Mouse (Mus musculus) Patski (cell line): ENCODE results near the gene Glis3. TPM values are rescaled to one million over a fixed set of nuclear protein-coding genes. Genes with fewer than 3 reads are reported as not detected.

Experiments
- ATAC-seq: fragments of 100-300 bp; one replicate; pipeline ENCODE4 v1.8.0; 2021
- CTCF ChIA-PET: fragments of 350-600 bp; sonication (Branson Sonifier 250); formaldehyde crosslinking; loops from one replicate; lab custom pipeline; 2022; ENCODE audit warnings: inconsistent platforms; lab: Charles Lee
- POLR2A ChIA-PET: fragments of 350-600 bp; sonication (Branson Sonifier 250); formaldehyde crosslinking; loops from one replicate; lab custom pipeline; 2022; ENCODE audit warnings: antibody characterized with exemption, inconsistent platforms; lab: Charles Lee
- DNase-seq: peaks from one replicate; pipeline ENCODE4 v3.0.0-alpha.2; 2011; ENCODE audit warnings: low read depth, low spot score
- H3K27me3 ChIP-seq: fragments of 371-371 bp; one replicate; pipeline ENCODE4 v1.5.1; 2021
- CTCF ChIP-seq: fragments of 100-300 bp; IDR thresholded peaks from one replicate; pipeline ENCODE4 v1.5.1; 2021
- in situ Hi-C: fragments of 300-500 bp; cut with MboI; formaldehyde crosslinking; loops from 3 replicates; pipeline ENCODE4 v1.11.1; 2018; ENCODE audit warnings: low pct_unique_long_range_greater_than_20kb, mixed read lengths
- polyA plus RNA-seq: library from polyadenylated mRNA; unstranded; gene quantifications from one replicate; pipeline ENCODE4 v1.2.3, GENCODE M21; 2021

The Glis3 gene
- polyA plus RNA-seq, 1 experiment from 2014 or later, result 213 TPM

DNA sequence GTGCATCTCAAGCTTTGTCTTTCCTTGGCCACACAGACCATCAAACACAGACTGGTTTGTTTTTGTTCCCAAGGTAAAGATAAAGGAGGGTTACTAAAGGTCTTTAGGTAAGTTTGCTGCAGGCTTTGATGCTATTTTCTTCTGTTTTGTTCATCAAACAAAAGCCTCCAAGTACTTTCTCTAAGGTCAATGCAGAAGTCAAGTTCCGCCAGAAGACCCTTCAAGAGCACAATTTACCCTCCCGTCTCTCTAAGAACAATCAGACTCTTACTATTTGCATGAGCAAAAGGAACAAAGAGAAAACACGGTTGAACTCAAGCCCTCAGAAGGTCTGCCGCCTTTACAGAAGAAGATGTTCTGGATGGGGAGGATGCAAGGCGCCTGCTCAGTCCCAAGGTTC is 206.3 kb downstream of the Glis3 start:
- ATAC-seq (no peak), DNase-seq (no peak)
- POLR2A ChIA-PET, result no interaction called here
- in situ Hi-C loops, result no loop called here
- TF ChIP-seq CTCF, result no peak
- H3K27me3 ChIP-seq, result no peaks in the 10 kb centered on the region
- CTCF ChIA-PET, result no interaction called here

DNA sequence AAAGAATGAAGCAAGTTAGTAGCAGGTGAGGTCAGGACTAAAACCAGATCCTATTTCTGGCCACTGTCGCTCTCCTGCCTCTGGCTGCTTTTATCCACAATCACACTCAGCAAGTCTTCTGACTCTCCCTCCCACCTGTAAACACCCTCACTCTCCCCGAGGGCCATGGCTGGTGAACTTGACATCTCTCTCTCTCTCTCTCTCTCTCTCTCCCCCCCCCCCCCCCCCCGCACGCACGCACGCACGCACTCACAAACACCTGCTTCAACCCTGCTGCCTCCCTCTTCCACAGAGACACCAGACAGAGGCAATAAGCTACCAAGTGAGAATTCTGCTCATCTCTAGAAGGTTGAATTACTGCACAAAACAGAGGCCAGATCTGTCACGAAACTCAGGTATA is 208.7 kb downstream of the Glis3 start:
- in situ Hi-C loops, result no loop called here
- POLR2A ChIA-PET, result no interaction called here
- no peaks in the 10 kb centered on the region for H3K27me3 ChIP-seq
- ATAC-seq (no peak), DNase-seq (no peak)
- no peak for TF ChIP-seq CTCF
- CTCF ChIA-PET, result no interaction called here

DNA sequence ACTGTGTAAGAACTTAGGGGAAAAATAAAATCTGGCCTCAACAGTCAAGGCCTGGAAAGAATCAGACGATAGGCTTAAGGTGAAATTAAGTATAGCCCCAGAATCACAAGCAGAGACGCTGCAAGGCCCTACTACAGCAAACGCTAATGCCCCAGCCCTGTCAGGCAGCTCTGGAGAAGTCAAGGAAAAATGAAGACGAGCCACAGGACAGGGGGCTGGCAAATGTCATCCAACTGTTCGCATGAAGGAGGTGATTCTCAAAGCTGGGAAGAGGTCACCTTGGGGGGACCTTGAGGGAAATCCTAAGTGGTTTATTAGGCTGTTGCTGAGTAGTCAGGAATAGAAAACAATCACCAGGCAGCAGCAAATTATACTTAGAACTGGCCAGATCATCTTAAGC is 214.1 kb downstream of the Glis3 start:
- ChIA-PET CTCF (interaction anchor here (1.2 kb wide), 1 partner anchor 298 kb away, joined by 3 read pairs; no protein-coding TSS in a partner anchor), POLR2A (no interaction called here)
- H3K27me3 ChIP-seq, result no peaks in the 10 kb centered on the region
- TF ChIP-seq CTCF, result no peak
- in situ Hi-C loops, result no loop called here
- ATAC-seq (no peak), DNase-seq (no peak)

DNA sequence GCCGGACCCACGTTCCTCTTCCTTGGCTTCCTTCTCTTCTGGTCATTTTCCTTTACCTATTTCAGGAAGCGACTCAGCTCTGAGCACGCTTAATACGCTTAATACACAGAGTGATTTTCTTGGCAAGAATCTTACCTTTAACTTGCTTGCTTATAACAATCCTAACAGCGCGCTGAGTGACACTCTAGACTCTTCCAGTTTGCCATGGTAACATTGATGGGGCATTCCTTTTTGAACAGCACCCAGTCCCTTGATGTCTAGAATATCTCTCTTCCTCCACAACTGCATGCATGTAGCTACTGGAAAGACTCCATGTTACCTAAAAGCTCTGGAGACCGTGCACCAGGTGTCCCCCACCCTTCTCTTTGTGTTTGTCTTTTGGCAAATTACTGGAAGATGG is 225.5 kb downstream of the Glis3 start:
- ATAC-seq (no peak), DNase-seq (no peak)
- no peaks in the 10 kb centered on the region for H3K27me3 ChIP-seq
- in situ Hi-C loops, result no loop called here
- POLR2A ChIA-PET, result no interaction called here
- TF ChIP-seq CTCF, result no peak
- CTCF ChIA-PET, result no interaction called here

DNA sequence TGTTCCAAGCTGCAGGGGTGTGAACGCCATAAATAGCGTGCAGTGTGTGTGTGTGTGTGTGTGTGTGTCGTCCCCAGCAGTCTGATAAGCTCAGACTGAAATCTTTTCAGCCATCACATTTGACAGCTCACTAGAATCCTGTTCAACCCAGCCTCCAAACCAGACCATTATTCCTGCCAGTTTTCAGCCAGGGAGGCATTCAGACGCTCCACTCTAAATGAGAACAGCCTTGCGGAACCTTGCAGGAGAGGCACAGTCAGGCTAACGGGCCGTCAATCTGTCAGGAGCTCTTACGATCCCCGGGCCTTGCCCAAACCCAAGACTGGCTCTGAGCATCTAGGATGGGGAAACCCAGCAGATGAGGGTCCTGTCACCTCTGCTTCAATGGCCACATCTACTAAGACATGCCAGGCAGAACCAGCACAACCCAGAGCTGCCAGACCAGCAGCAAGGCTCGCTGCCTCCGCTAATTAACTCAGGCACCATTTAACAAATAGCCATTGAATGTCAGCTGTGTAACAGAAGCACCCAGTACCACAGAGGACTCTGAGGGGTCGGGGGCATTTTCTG is 226.8 kb downstream of the Glis3 start:
- ATAC-seq, result no peak
- ChIA-PET POLR2A (no interaction called here), CTCF (no interaction called here)
- no peak for DNase-seq
- no peaks in the 10 kb centered on the region for H3K27me3 ChIP-seq
- in situ Hi-C loops, result no loop called here
- no peak for TF ChIP-seq CTCF

DNA sequence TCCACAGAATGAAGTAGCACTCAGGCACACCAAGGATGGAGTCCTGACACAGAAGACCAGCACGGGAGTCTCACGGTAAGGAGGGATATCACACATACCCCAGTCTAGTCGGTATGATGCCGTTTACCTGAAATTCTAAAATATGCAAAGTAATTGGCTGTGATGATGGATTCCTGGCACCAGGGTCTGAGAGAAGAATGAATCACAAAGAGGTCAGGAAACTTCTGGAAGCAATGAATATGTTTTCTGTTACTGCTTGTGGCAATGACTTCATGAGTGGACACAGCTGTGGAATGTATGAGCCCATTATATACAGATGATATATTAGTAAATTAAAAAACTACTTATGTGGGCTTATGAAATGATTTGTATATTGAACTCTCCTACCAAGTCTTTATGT is 231.1 kb downstream of the Glis3 start:
- POLR2A ChIA-PET, result no interaction called here
- ATAC-seq (no peak), DNase-seq (no peak)
- no peak for TF ChIP-seq CTCF
- H3K27me3 ChIP-seq, result no peaks in the 10 kb centered on the region
- CTCF ChIA-PET, result no interaction called here
- in situ Hi-C loops, result no loop called here

DNA sequence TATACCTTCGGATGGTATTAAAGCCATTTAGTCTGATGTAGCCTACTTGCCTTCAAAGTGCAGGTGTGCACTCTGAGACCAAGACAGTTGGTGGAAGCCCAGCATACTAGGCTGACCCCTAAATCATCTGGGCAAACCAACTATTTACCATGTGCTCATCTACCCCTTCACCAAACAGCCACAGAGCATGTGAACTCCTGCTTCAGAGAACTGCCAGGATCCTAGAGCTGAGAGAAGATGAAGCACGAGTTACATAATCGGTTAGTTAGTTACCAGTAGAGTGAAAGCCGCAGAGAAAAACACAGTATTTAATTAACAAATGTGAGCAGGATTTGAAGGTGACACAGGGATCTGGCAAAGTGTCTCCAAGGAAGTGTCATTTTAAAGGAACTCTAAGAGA is 237.7 kb downstream of the Glis3 start:
- ATAC-seq (no peak), DNase-seq (no peak)
- no peaks in the 10 kb centered on the region for H3K27me3 ChIP-seq
- POLR2A ChIA-PET, result no interaction called here
- CTCF ChIA-PET, result no interaction called here
- TF ChIP-seq CTCF, result no peak
- in situ Hi-C loops, result no loop called here

DNA sequence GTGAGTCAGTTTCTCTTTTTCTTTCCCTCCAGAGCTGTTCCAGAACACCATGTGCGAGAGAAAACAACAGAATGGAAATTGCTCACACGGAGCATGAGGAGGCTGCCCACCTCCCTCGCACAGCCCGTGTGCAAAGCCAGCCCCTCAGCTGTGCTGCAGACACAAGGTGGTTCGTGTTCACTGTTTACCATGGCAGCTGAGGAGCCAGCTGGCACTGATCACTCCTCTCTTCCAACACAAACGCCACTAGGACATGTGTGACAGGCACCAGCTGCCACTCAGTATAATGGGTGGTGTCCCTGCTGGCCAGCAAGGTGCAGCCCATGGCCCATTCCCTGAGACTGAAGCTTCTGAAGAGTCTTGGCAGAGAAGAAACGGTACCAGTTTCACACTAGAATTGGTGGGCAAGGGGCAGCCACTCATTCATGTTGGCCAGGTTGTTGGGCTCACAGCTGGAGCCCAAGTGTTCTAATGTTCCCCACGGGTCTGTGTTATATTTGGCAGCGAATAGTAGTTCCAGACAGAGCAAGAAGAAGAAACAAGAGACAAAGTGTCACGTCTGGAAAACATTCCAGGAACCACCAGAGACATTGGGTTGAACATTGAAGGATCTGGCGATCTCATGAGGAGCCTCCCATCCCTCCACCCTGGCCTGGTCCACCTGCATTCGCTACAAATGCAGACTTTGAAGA is 243.3 kb downstream of the Glis3 start:
- ChIA-PET CTCF (no interaction called here), POLR2A (no interaction called here)
- no peak for TF ChIP-seq CTCF
- in situ Hi-C loops, result no loop called here
- DNase-seq, result no peak
- H3K27me3 ChIP-seq, result no peaks in the 10 kb centered on the region
- no peak for ATAC-seq

DNA sequence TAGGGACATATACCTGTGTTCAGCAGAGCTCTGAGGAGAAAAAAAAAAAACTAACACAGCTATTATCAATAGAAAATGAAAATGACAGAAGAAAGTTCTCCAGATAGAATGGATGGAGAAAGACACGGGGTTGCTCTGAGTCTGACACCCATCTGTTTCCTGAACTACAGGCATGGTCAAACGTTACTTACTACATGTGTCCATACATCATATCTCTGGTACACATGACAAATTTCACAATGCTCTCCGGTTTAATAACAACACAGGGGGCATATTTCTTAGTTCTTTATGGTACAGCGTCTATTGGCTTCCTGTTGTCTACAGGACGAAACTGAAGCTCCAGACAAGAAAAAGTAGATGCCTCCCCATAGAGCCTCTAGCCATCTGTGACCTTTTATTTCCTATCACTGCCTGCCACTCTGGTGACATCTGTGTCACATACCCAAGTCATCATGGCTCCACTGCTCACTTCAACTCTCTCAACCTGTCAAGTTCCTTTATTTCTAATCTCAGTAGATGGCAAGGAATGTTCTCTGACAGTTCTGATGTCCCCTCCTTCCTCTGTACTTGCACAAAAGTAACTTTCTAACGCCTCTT is 251.6 kb downstream of the Glis3 start:
- H3K27me3 ChIP-seq, result no peaks in the 10 kb centered on the region
- DNase-seq, result no peak
- no peak for TF ChIP-seq CTCF
- in situ Hi-C loops, result no loop called here
- POLR2A ChIA-PET, result no interaction called here
- CTCF ChIA-PET, result no interaction called here
- no peak for ATAC-seq

DNA sequence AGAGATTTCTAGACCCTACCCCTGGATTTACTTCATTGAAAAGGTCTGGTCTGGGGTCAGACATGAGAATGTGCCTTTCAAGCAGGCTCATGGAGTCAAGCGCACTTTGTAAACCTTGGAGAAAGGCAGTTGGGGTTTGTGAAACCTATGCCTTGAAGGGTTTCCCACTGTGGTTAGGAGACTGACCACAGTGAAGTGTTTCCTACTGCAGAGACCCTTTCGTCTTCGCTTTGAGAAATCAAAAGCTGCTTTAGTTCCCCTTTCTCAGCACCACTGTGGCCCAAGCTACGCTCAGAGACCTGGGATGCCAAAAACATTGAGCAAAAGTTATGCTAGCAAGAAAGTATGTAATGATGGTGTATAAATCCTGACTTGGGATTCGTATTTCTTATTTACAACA is 255.7 kb downstream of the Glis3 start:
- CTCF ChIA-PET, result interaction anchor here (1.2 to 1.4 kb wide), 2 partner anchors 9 to 14 kb away, joined by 3 read pairs; no protein-coding TSS in a partner anchor
- H3K27me3 ChIP-seq, result no peaks in the 10 kb centered on the region

DNA sequence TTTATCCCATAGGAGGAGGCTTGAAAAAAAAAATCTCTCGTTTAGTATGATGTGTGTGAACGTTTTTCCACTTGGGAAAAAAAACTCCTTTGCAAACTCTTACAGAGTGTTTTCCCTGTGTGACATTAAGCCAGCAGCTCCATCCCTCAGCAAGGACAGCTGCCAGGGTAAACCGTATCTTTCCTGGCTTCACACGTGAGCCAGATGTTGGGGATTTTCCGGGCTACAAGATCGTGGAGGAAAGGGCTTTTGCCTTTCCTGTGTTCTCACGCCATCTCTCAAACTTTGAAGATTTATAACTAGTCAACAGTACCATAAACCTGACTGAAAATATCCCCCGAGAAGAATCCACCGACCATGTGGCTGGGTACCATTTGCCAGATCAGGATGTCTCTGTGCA is 256.9 kb downstream of the Glis3 start:
- no peak for DNase-seq
- ATAC-seq, result no peak
- H3K27me3 ChIP-seq, result no peaks in the 10 kb centered on the region
- no peak for TF ChIP-seq CTCF
- ChIA-PET POLR2A (no interaction called here), CTCF (no interaction called here)
- in situ Hi-C loops, result no loop called here

More for the DNA sequence above, 255.7 kb downstream of the Glis3 start:
- DNase-seq, result no peak
- POLR2A ChIA-PET, result no interaction called here
- in situ Hi-C loops, result no loop called here
- no peak for ATAC-seq
- no peak for TF ChIP-seq CTCF
